Mouse (Mus musculus): ENCODE data around the gene Rpl7l1. TPM values are rescaled to one million over a fixed set of nuclear protein-coding genes. Genes with fewer than 3 reads are reported as not detected.

Rpl7l1 gene
- polyA plus RNA-seq (2014; fragmentation: Illumina TruSeq; extraction: RNeasy Lipid Tissue Mini Kit (QIAGEN cat#74804); ENCODE audit: low read depth, low replicate concordance): 37.9 TPM

GRCm38 (mm10) chr17:46782341-46783221, at the start of gene Rpl7l1:
TSS of gene Rpl7l1 (minus strand) at chr17:46782672.

GRCm38 (mm10) chr17:46772404-46773277, 9.8 kb downstream of the Rpl7l1 start, which contains the start of gene 2310039H08Rik:
TSS of gene 2310039H08Rik (plus strand) at chr17:46772635.

GRCm38 (mm10) chr17:46763544-46763943, 18.9 kb downstream of the Rpl7l1 start, which contains the start of gene Ptcra:
TSS of gene Ptcra (minus strand) at chr17:46763712.

GRCm38 (mm10) chr17:46751794-46752556, 30.5 kb downstream of the Rpl7l1 start, which contains the start of gene Cnpy3:
TSS of gene Cnpy3 (minus strand) at chr17:46752214.

GRCm38 (mm10) chr17:46728904-46729318, 53.6 kb downstream of the Rpl7l1 start, which contains the start of gene Gnmt:
TSS of gene Gnmt (minus strand) at chr17:46729168.

Other genes starting within 250 kb of the Rpl7l1 start
- gene Cul9, start 236.3 kb downstream of the Rpl7l1 start, polyA plus RNA-seq (2014; fragmentation: Illumina TruSeq; extraction: RNeasy Lipid Tissue Mini Kit (QIAGEN cat#74804); ENCODE audit: low read depth, low replicate concordance): 3.1 TPM
- not detected for gene Srf, start 226.5 kb downstream of the Rpl7l1 start, polyA plus RNA-seq (2014; fragmentation: Illumina TruSeq; extraction: RNeasy Lipid Tissue Mini Kit (QIAGEN cat#74804); ENCODE audit: low read depth, low replicate concordance)
- 0.16 TPM for gene Ptk7, start 153.2 kb downstream of the Rpl7l1 start, polyA plus RNA-seq (2014; fragmentation: Illumina TruSeq; extraction: RNeasy Lipid Tissue Mini Kit (QIAGEN cat#74804); ENCODE audit: low read depth, low replicate concordance)
- gene Klc4, start 136.7 kb downstream of the Rpl7l1 start, polyA plus RNA-seq (2014; fragmentation: Illumina TruSeq; extraction: RNeasy Lipid Tissue Mini Kit (QIAGEN cat#74804); ENCODE audit: low read depth, low replicate concordance): 0.36 TPM
- gene Mrpl2, start 136.4 kb downstream of the Rpl7l1 start, polyA plus RNA-seq (2014; fragmentation: Illumina TruSeq; extraction: RNeasy Lipid Tissue Mini Kit (QIAGEN cat#74804); ENCODE audit: low read depth, low replicate concordance): 2.3 TPM
- gene Cul7, start 132.3 kb downstream of the Rpl7l1 start, polyA plus RNA-seq (2014; fragmentation: Illumina TruSeq; extraction: RNeasy Lipid Tissue Mini Kit (QIAGEN cat#74804); ENCODE audit: low read depth, low replicate concordance): 0.12 TPM
- 2.3 TPM for gene Rrp36, start 108.3 kb downstream of the Rpl7l1 start, polyA plus RNA-seq (2014; fragmentation: Illumina TruSeq; extraction: RNeasy Lipid Tissue Mini Kit (QIAGEN cat#74804); ENCODE audit: low read depth, low replicate concordance)
- gene Mea1, start 103.9 kb downstream of the Rpl7l1 start, polyA plus RNA-seq (2014; fragmentation: Illumina TruSeq; extraction: RNeasy Lipid Tissue Mini Kit (QIAGEN cat#74804); ENCODE audit: low read depth, low replicate concordance): 5.7 TPM
- 3.4 TPM for gene Klhdc3, start 101.8 kb downstream of the Rpl7l1 start, polyA plus RNA-seq (2014; fragmentation: Illumina TruSeq; extraction: RNeasy Lipid Tissue Mini Kit (QIAGEN cat#74804); ENCODE audit: low read depth, low replicate concordance)
- gene Ppp2r5d, start 77.6 kb downstream of the Rpl7l1 start, polyA plus RNA-seq (2014; fragmentation: Illumina TruSeq; extraction: RNeasy Lipid Tissue Mini Kit (QIAGEN cat#74804); ENCODE audit: low read depth, low replicate concordance): 6.3 TPM
- 0.81 TPM for gene Pex6, start 71.2 kb downstream of the Rpl7l1 start, polyA plus RNA-seq (2014; fragmentation: Illumina TruSeq; extraction: RNeasy Lipid Tissue Mini Kit (QIAGEN cat#74804); ENCODE audit: low read depth, low replicate concordance)
- gene Gnmt, start 53.5 kb downstream of the Rpl7l1 start, polyA plus RNA-seq (2014; fragmentation: Illumina TruSeq; extraction: RNeasy Lipid Tissue Mini Kit (QIAGEN cat#74804); ENCODE audit: low read depth, low replicate concordance): 0.44 TPM
- gene Cnpy3, start 30.5 kb downstream of the Rpl7l1 start, polyA plus RNA-seq (2014; fragmentation: Illumina TruSeq; extraction: RNeasy Lipid Tissue Mini Kit (QIAGEN cat#74804); ENCODE audit: low read depth, low replicate concordance): 0.65 TPM
- gene Ptcra, start 19.0 kb downstream of the Rpl7l1 start, polyA plus RNA-seq (2014; fragmentation: Illumina TruSeq; extraction: RNeasy Lipid Tissue Mini Kit (QIAGEN cat#74804); ENCODE audit: low read depth, low replicate concordance): not detected
- 22.1 TPM for gene 2310039H08Rik, start 10.0 kb downstream of the Rpl7l1 start, polyA plus RNA-seq (2014; fragmentation: Illumina TruSeq; extraction: RNeasy Lipid Tissue Mini Kit (QIAGEN cat#74804); ENCODE audit: low read depth, low replicate concordance)
- gene Bicral, start 75.8 kb upstream of the Rpl7l1 start, polyA plus RNA-seq (2014; fragmentation: Illumina TruSeq; extraction: RNeasy Lipid Tissue Mini Kit (QIAGEN cat#74804); ENCODE audit: low read depth, low replicate concordance): 10.0 TPM
- gene Tbcc, start 108.0 kb upstream of the Rpl7l1 start, polyA plus RNA-seq (2014; fragmentation: Illumina TruSeq; extraction: RNeasy Lipid Tissue Mini Kit (QIAGEN cat#74804); ENCODE audit: low read depth, low replicate concordance): 1.2 TPM
- gene Prph2, start 127.8 kb upstream of the Rpl7l1 start, polyA plus RNA-seq (2014; fragmentation: Illumina TruSeq; extraction: RNeasy Lipid Tissue Mini Kit (QIAGEN cat#74804); ENCODE audit: low read depth, low replicate concordance): not detected
- gene Ubr2, start 227.9 kb upstream of the Rpl7l1 start, polyA plus RNA-seq (2014; fragmentation: Illumina TruSeq; extraction: RNeasy Lipid Tissue Mini Kit (QIAGEN cat#74804); ENCODE audit: low read depth, low replicate concordance): 20.4 TPM

All from kidney, adult 10 weeks (tissue).